Mouse (Mus musculus) neural tube, embryonic 11.5 days (tissue): Measurements from ENCODE around the gene Lysmd1. TPM values are rescaled to one million over a fixed set of nuclear protein-coding genes. Genes with fewer than 3 reads are reported as not detected.
"Not testable (repeated sequence)": the region's sequence is repeated elsewhere in the genome, so short reads cannot be mapped to it uniquely, and the experiment has no call there.

ENCODE experiments used
- ATAC-seq: fragments of 200-750 bp; cut with Nextera tagmentation; 2 replicates; pipeline ENCODE4 v1.8.0; 2017; ENCODE audit warnings: moderate number of reproducible peaks, mild to moderate bottlenecking, moderate TSS enrichment, moderate library complexity; ENCODE audit not compliant: insufficient read depth, low FRiP score, low TSS enrichment
- DNase-seq: peaks from one replicate; pipeline ENCODE4 v3.0.0-alpha.2; 2015; ENCODE audit warnings: low spot score
- H3K27ac ChIP-seq: fragments of 300-500 bp; sonication (generic); 2 replicates; pipeline ENCODE4 v1.5.1; 2014; ENCODE audit warnings: low read depth, mild to moderate bottlenecking, low read length
- H3K27me3 ChIP-seq: fragments of 300-500 bp; sonication (generic); 2 replicates; pipeline ENCODE4 v1.6.1; 2014; ENCODE audit warnings: mild to moderate bottlenecking, low read length, mixed read lengths; ENCODE audit not compliant: control insufficient read depth, insufficient read depth
- H3K36me3 ChIP-seq: fragments of 300-500 bp; sonication (generic); 2 replicates; pipeline ENCODE4 v1.6.1; 2014; ENCODE audit warnings: mild to moderate bottlenecking, low read length, moderate library complexity, mixed read lengths; ENCODE audit not compliant: control insufficient read depth, insufficient read depth
- H3K4me1 ChIP-seq: fragments of 300-500 bp; sonication (generic); 2 replicates; pipeline ENCODE4 v1.6.1; 2014; ENCODE audit warnings: low read length, mixed read lengths; ENCODE audit not compliant: control insufficient read depth, insufficient read depth
- H3K4me2 ChIP-seq: fragments of 300-500 bp; sonication (generic); 2 replicates; pipeline ENCODE4 v1.6.1; 2014; ENCODE audit warnings: low read depth, mild to moderate bottlenecking, moderate library complexity
- H3K4me3 ChIP-seq: fragments of 300-500 bp; sonication (generic); 2 replicates; pipeline ENCODE4 v1.5.1; 2014; ENCODE audit warnings: low read depth, low read length
- H3K9ac ChIP-seq: fragments of 300-500 bp; sonication (generic); 2 replicates; pipeline ENCODE4 v1.6.1; 2014; ENCODE audit warnings: mild to moderate bottlenecking, low read length
- H3K9me3 ChIP-seq: fragments of 300-500 bp; sonication (generic); 2 replicates; pipeline ENCODE4 v1.6.1; 2016; ENCODE audit warnings: low read length; ENCODE audit not compliant: control insufficient read depth
- WGBS: fragments of 180-500 bp; shearing (Covaris S2); extraction: QIAGEN DNeasy Blood & Tissue Kit; methylation state at CpG from one replicate; pipeline ENCODE4 v1.1.7; 2014; 5-methylcytosine and 5-hydroxymethylcytosine counted together
- polyA plus RNA-seq: library from polyadenylated mRNA; unstranded; fragments of >200 nt; fragmentation: Nextera tagmentation; extraction: Ambion mirVana; gene quantifications from 2 replicates; pipeline ENCODE4 v1.2.1, GENCODE M21; 2014

The Lysmd1 gene
- polyA plus RNA-seq, 1 experiment from 2014 or later, result 17.9 TPM

GRCm38 (mm10) chr3:95110911-95111726 lies 22.8 kb upstream of the Lysmd1 start, which contains the start of gene Vps72:
Vps72 (plus strand) TSS chr3:95111022.
- Histone ChIP-seq H3K4me1 (peaks cover 5% of the 10 kb centered on the region; the same call in 1 of the 2 replicates), H3K27ac (peak within 1 kb of the TSS; percentile 93), H3K36me3 (peaks cover 10% of the 10 kb centered on the region), H3K27me3 (no peaks in the 10 kb centered on the region), H3K9ac (peak within 1 kb of the TSS; percentile 85), H3K4me3 (peak within 1 kb of the TSS; percentile 64), H3K4me2 (peak within 1 kb of the TSS; percentile 38), H3K9me3 (no peaks in the 10 kb centered on the region)
- DNase-seq (peak; percentile 93), ATAC-seq (peak; percentile 54; the same call in 1 of the 2 replicates)
- 1% methylated on average over 54 of the region's 54 CpGs for WGBS

GRCm38 (mm10) chr3:95112760-95113159 lies 21.1 kb upstream of the Lysmd1 start:
- peaks cover 13% of the 10 kb centered on the region for H3K36me3 ChIP-seq
- H3K4me3 ChIP-seq, result no peak overlapping the region
- H3K4me1 ChIP-seq, result peaks cover 5% of the 10 kb centered on the region; the same call in 1 of the 2 replicates
- DNase-seq, result no peak
- WGBS, result 74% methylated on average over 1 of the region's 1 CpGs
- no peaks in the 10 kb centered on the region for H3K27me3 ChIP-seq
- H3K27ac ChIP-seq, result no peak overlapping the region
- no peaks in the 10 kb centered on the region for H3K9me3 ChIP-seq
- no peak overlapping the region for H3K9ac ChIP-seq
- no peak for ATAC-seq
- no peak overlapping the region for H3K4me2 ChIP-seq

GRCm38 (mm10) chr3:95117751-95118150 lies 16.1 kb upstream of the Lysmd1 start:
- peaks cover 34% of the 10 kb centered on the region for H3K36me3 ChIP-seq
- no peak overlapping the region for H3K4me3 ChIP-seq
- WGBS, result 67% methylated on average over 2 of the region's 2 CpGs
- H3K9me3 ChIP-seq, result no peaks in the 10 kb centered on the region
- ATAC-seq (no peak), DNase-seq (no peak)
- H3K4me2 ChIP-seq, result no peak overlapping the region
- no peak overlapping the region for H3K9ac ChIP-seq
- H3K27me3 ChIP-seq, result no peaks in the 10 kb centered on the region
- no peak overlapping the region for H3K27ac ChIP-seq
- no peaks in the 10 kb centered on the region for H3K4me1 ChIP-seq

- no peak overlapping the region for H3K4me3 ChIP-seq
- no peaks in the 10 kb centered on the region for H3K4me1 ChIP-seq
- no peak for ATAC-seq
- H3K36me3 ChIP-seq, result peaks cover 25% of the 10 kb centered on the region
- no peak overlapping the region for H3K4me2 ChIP-seq
- H3K9ac ChIP-seq, result no peak overlapping the region
- DNase-seq, result no peak
- WGBS, result 76% methylated on average over 6 of the region's 6 CpGs
- no peaks in the 10 kb centered on the region for H3K9me3 ChIP-seq
- no peaks in the 10 kb centered on the region for H3K27me3 ChIP-seq
- no peak overlapping the region for H3K27ac ChIP-seq
These were observed 12.3 kb upstream of the Lysmd1 start for GRCm38 (mm10) chr3:95121580-95121979.

- no peaks in the 10 kb centered on the region for H3K27me3 ChIP-seq
- H3K4me2 ChIP-seq, result no peak within 1 kb of the TSS
- 69% methylated on average over 6 of the region's 6 CpGs for WGBS
- H3K9ac ChIP-seq, result no peak within 1 kb of the TSS
- DNase-seq, result peak; percentile 9
- peaks cover 14% of the 10 kb centered on the region for H3K36me3 ChIP-seq
- no peak within 1 kb of the TSS for H3K27ac ChIP-seq
- H3K4me1 ChIP-seq, result peaks cover 2% of the 10 kb centered on the region
- ATAC-seq, result 0 out of 2 replicates have a peak, but pooled peaks have one; percentile 29
- H3K9me3 ChIP-seq, result no peaks in the 10 kb centered on the region
- H3K4me3 ChIP-seq, result no peak within 1 kb of the TSS
These were observed 9.6 kb upstream of the Lysmd1 start, which contains the start of gene Tmod4 for GRCm38 (mm10) chr3:95124246-95124645. Tmod4 (plus strand) TSS chr3:95124476.

- H3K27me3 ChIP-seq, result no peaks in the 10 kb centered on the region
- 49% methylated on average over 5 of the region's 5 CpGs for WGBS
- no peaks in the 10 kb centered on the region for H3K9me3 ChIP-seq
- peaks cover 7% of the 10 kb centered on the region for H3K4me1 ChIP-seq
- no peak overlapping the region for H3K4me2 ChIP-seq
- ATAC-seq (no peak), DNase-seq (no peak)
- no peak overlapping the region for H3K4me3 ChIP-seq
- no peak overlapping the region for H3K27ac ChIP-seq
- H3K9ac ChIP-seq, result no peak overlapping the region
- peaks cover 10% of the 10 kb centered on the region for H3K36me3 ChIP-seq
These were observed 8.9 kb upstream of the Lysmd1 start for GRCm38 (mm10) chr3:95124972-95125371.

- 7% methylated on average over 6 of the region's 6 CpGs for WGBS
- DNase-seq, result no peak
These were observed 4.6 kb upstream of the Lysmd1 start for GRCm38 (mm10) chr3:95129226-95129651.

GRCm38 (mm10) chr3:95130081-95130480 lies 3.8 kb upstream of the Lysmd1 start:
- H3K36me3 ChIP-seq, result no peaks in the 10 kb centered on the region
- no peak overlapping the region for H3K4me3 ChIP-seq
- ATAC-seq (no peak), DNase-seq (no peak)
- WGBS, result 85% methylated on average over 5 of the region's 5 CpGs
- no peaks in the 10 kb centered on the region for H3K27me3 ChIP-seq
- no peak overlapping the region for H3K4me2 ChIP-seq
- H3K27ac ChIP-seq, result no peak overlapping the region
- H3K9me3 ChIP-seq, result no peaks in the 10 kb centered on the region
- no peak overlapping the region for H3K9ac ChIP-seq
- peaks cover 12% of the 10 kb centered on the region for H3K4me1 ChIP-seq

More at GRCm38 (mm10) chr3:95129226-95129651, 4.6 kb upstream of the Lysmd1 start:
- H3K9me3 ChIP-seq, result no peaks in the 10 kb centered on the region
- no peaks in the 10 kb centered on the region for H3K27me3 ChIP-seq
- H3K27ac ChIP-seq, result peak overlapping the region; percentile 56
- H3K4me3 ChIP-seq, result no peak overlapping the region
- peaks cover 9% of the 10 kb centered on the region for H3K4me1 ChIP-seq
- H3K4me2 ChIP-seq, result no peak overlapping the region; the same call in 1 of the 2 replicates
- peak overlapping the region; percentile 18; the same call in 1 of the 2 replicates for H3K9ac ChIP-seq
- ATAC-seq, result no peak; the same call in 1 of the 2 replicates
- no peaks in the 10 kb centered on the region for H3K36me3 ChIP-seq

GRCm38 (mm10) chr3:95132389-95132788 lies 1.5 kb upstream of the Lysmd1 start:
- 82% methylated on average over 2 of the region's 2 CpGs for WGBS
- H3K9ac ChIP-seq, H3K9me3 ChIP-seq, H3K36me3 ChIP-seq, H3K27ac ChIP-seq, H3K4me3 ChIP-seq, ATAC-seq, DNase-seq, H3K27me3 ChIP-seq, H3K4me2 ChIP-seq: not testable (repeated sequence)
- peaks cover 12% of the 10 kb centered on the region for H3K4me1 ChIP-seq
